Mouse (Mus musculus) hindbrain, embryonic 10.5 days (tissue): Measurements from ENCODE around the gene Tmem205. TPM values are rescaled to one million over a fixed set of nuclear protein-coding genes. Genes with fewer than 3 reads are reported as not detected.

Experiments
- DNase-seq: peaks from one replicate; pipeline ENCODE4 v3.0.0-alpha.2; 2017; ENCODE audit warnings: low spot score
- H3K27ac ChIP-seq: fragments of 300-500 bp; sonication (generic); 2 replicates; pipeline ENCODE4 v1.5.1; 2016; ENCODE audit warnings: mild to moderate bottlenecking, moderate library complexity
- H3K27me3 ChIP-seq: fragments of 300-500 bp; sonication (generic); 2 replicates; pipeline ENCODE4 v1.6.1; 2016; ENCODE audit warnings: mild to moderate bottlenecking; ENCODE audit not compliant: poor library complexity, insufficient read depth, severe bottlenecking
- H3K36me3 ChIP-seq: fragments of 300-500 bp; sonication (generic); 2 replicates; pipeline ENCODE4 v1.6.1; 2016; ENCODE audit warnings: mild to moderate bottlenecking, moderate library complexity
- H3K4me1 ChIP-seq: fragments of 300-500 bp; sonication (generic); replicated peaks from 2 replicates; pipeline ENCODE4 v1.6.1; 2016; ENCODE audit warnings: mild to moderate bottlenecking
- H3K4me3 ChIP-seq: fragments of 300-500 bp; sonication (generic); 2 replicates; pipeline ENCODE4 v1.5.1; 2016; ENCODE audit warnings: mild to moderate bottlenecking, moderate library complexity
- H3K9me3 ChIP-seq: fragments of 300-500 bp; sonication (generic); 2 replicates; pipeline ENCODE4 v1.6.1; 2016; ENCODE audit warnings: mild to moderate bottlenecking, moderate library complexity
- WGBS: fragments of 180-500 bp; shearing (Covaris S2); methylation state at CpG from one replicate; pipeline ENCODE4 v1.1.7; 2016; 5-methylcytosine and 5-hydroxymethylcytosine counted together
- polyA plus RNA-seq: library from polyadenylated mRNA; unstranded; fragments of >200 nt; fragmentation: Nextera tagmentation; extraction: Ambion mirVana; gene quantifications from 2 replicates; pipeline ENCODE4 v1.2.1, GENCODE M21; 2016

Gene Tmem205
- polyA plus RNA-seq, 1 experiment from 2014 or later = 46.1 TPM

DNA sequence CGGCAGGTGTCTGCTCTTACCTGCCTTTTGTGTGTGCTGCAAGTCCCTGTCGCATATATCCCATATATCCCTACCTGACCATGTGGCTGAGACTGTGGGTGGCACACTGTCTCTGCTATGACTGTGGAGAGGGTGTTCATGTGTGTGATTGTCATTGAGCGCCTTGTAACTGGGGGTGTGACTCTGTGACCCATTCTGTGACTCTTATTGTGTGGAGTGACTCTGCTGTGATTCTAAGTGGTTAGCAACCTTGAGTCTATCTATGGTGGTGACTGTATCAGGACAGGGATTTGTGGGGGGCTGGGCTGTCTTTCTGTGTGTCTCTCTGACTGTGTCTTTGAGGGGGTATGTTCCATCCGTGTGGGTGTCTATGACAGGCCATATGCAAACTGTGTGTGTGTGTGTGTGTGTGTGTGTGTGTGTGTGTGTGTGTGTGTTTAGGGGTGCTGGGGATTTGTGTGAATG, 10.4 kb upstream of the Tmem205 start:
- Histone ChIP-seq H3K9me3 (no peaks in the 10 kb centered on the region), H3K27ac (0 out of 2 replicates have a peak overlapping the region, but pooled peaks have one; percentile 85), H3K27me3 (peaks cover 28% of the 10 kb centered on the region), H3K36me3 (peaks cover 11% of the 10 kb centered on the region), H3K4me3 (peak overlapping the region; percentile 62), H3K4me1 (peaks cover 24% of the 10 kb centered on the region)
- no peak for DNase-seq
- 75% methylated on average over 4 of the region's 4 CpGs for WGBS

DNA sequence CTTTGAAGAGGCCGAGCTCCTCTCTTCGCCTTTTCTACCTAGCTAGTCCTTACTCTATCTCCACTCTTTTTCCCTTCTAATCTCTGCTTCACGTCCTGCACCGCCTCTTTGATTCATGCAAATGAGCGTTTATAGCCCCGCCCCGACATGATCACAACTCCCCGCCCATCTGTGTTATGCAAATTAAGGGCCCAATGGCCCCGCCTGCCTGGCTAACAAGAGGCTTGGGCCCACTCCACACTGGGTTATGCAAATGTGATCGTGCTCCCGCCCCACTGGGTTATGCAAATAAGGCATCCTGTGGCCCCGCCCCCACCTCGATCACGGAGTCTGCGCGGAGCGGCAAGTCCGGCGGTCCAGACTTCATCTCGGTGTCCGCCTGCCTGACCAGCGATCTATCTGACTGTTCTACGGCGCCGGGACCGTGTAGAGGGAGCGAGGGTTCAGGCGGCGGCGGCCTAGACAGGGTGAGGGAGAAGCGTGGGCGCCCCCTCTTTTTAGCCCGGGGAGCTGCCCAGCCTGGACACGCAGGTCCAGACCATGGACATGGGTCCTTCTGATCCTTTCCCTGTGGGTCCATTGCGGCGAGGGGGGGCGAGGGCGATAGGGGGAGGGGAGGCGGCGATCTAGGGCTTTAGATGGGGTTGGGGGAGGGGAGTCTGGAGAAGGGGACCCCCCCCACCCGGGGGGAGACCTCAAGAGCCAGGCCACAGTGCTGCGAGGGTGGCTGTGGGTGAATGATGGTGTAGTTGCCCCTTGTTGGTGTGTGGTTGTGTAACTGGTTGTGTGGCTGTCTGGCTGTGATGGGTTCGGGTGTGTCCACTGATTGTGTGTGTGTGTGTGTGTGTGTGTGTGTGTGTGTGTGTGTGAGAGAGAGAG, 9.6 kb upstream of the Tmem205 start, which contains the start of gene Plppr2:
TSS of gene Plppr2 (plus strand) at position 342 of the 879 bp plus-strand sequence.
- Histone ChIP-seq H3K4me3 (peak within 1 kb of the TSS; percentile 62), H3K27ac (peak within 1 kb of the TSS; percentile 85), H3K36me3 (peaks cover 11% of the 10 kb centered on the region), H3K27me3 (peaks cover 30% of the 10 kb centered on the region), H3K9me3 (no peaks in the 10 kb centered on the region), H3K4me1 (peaks cover 24% of the 10 kb centered on the region)
- 3% methylated on average over 42 of the region's 43 CpGs for WGBS
- peak; percentile 98 for DNase-seq

GRCm38 (mm10) chr9:21935466-21936131, 8.2 kb upstream of the Tmem205 start:
- H3K4me1 ChIP-seq = peaks cover 24% of the 10 kb centered on the region
- WGBS = 87% methylated on average over 7 of the region's 7 CpGs
- peaks cover 30% of the 10 kb centered on the region for H3K27me3 ChIP-seq
- no peaks in the 10 kb centered on the region for H3K9me3 ChIP-seq
- DNase-seq = no peak
- no peak overlapping the region for H3K4me3 ChIP-seq
- no peak overlapping the region for H3K27ac ChIP-seq
- peaks cover 1% of the 10 kb centered on the region for H3K36me3 ChIP-seq

DNA sequence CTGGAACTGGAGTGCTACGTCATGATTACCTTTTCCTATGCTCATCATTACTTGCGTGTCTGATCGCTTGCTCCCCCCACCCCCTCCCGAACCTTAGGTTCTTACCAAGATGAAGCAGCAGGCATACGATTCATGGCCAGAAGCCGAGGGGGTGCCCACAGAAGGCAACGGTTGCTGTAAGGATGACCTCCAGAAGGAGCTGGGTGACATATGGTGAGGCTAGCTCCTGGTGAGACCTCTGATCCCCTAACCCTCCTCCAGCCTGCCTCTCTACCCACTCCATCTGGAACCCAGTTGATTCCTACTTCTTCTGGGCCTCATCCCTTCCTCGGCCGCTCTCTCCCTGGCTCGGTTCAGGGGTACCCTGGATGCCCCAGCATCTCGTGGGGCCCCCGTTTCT, 6.7 kb upstream of the Tmem205 start:
- DNase-seq = no peak
- 87% methylated on average over 12 of the region's 12 CpGs for WGBS
- Histone ChIP-seq H3K9me3 (no peaks in the 10 kb centered on the region), H3K4me3 (no peak overlapping the region), H3K27me3 (peaks cover 30% of the 10 kb centered on the region), H3K4me1 (peaks cover 24% of the 10 kb centered on the region), H3K27ac (no peak overlapping the region), H3K36me3 (no peaks in the 10 kb centered on the region)

GRCm38 (mm10) chr9:21932445-21933137, 5.2 kb upstream of the Tmem205 start:
- no peak for DNase-seq
- no peak overlapping the region for H3K27ac ChIP-seq
- no peaks in the 10 kb centered on the region for H3K36me3 ChIP-seq
- no peaks in the 10 kb centered on the region for H3K9me3 ChIP-seq
- peaks cover 21% of the 10 kb centered on the region for H3K27me3 ChIP-seq
- 59% methylated on average over 12 of the region's 12 CpGs for WGBS
- H3K4me3 ChIP-seq = no peak overlapping the region
- H3K4me1 ChIP-seq = peaks cover 18% of the 10 kb centered on the region

DNA sequence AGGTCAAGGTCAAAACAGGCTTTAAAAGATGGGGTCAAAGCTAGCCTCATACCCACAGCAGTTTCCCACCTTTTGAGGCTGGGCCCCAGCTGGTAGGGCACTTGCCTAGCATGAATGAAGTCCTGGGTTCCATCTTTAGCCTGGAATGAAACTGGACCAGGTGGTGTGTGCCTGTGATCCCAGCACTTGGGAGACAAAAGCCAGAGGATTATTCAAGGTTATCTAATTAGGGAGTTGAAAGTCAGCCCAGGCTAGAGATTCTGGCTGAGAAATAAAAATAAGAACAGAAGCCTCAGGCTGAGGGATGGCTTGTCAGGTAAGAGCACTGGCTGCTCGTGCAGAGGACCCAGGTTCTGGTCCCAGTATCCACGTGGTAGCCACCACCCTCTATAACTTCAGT, 4.7 kb upstream of the Tmem205 start:
- Histone ChIP-seq H3K9me3 (no peaks in the 10 kb centered on the region), H3K4me3 (no peak overlapping the region), H3K36me3 (no peaks in the 10 kb centered on the region), H3K27me3 (peaks cover 20% of the 10 kb centered on the region), H3K4me1 (peaks cover 15% of the 10 kb centered on the region), H3K27ac (no peak overlapping the region)
- DNase-seq = no peak
- 78% methylated on average over 2 of the region's 2 CpGs for WGBS

- Histone ChIP-seq H3K36me3 (peaks cover 10% of the 10 kb centered on the region), H3K4me3 (no peak overlapping the region), H3K27ac (no peak overlapping the region), H3K4me1 (peaks cover 20% of the 10 kb centered on the region), H3K9me3 (no peaks in the 10 kb centered on the region), H3K27me3 (peaks cover 16% of the 10 kb centered on the region; the same call in 1 of the 2 replicates)
- WGBS = 86% methylated on average over 3 of the region's 3 CpGs
- DNase-seq = no peak
Observed at GRCm38 (mm10) chr9:21929208-21929607, 1.9 kb upstream of the Tmem205 start.

DNA sequence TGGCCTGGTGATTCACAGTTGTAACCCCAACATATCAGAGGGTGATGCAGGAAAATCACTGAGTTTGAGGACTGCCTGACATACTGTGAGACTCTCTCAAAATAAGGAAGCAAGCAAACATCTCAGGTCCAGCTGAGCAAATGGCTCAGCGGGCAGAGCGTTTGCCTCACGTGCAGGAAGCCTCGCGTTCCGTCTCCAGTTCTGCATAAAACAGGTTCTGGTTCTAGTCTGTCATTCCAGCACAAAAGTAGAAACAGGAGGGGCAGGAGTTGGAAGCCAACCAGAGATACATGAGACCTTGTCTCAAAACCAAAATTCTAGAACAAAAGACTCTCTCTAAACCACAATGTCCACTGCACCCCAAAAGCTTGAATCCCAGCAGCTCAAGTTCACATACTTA, 572 bp downstream of the Tmem205 start:
- 6% methylated on average over 6 of the region's 6 CpGs for WGBS
- Histone ChIP-seq H3K36me3 (peaks cover 17% of the 10 kb centered on the region), H3K4me3 (peak overlapping the region; percentile 64), H3K9me3 (no peaks in the 10 kb centered on the region), H3K4me1 (peaks cover 16% of the 10 kb centered on the region), H3K27ac (peak overlapping the region; percentile 84), H3K27me3 (no peaks in the 10 kb centered on the region)
- peak; percentile 29 for DNase-seq

- Histone ChIP-seq H3K27ac (no peak overlapping the region), H3K4me1 (peaks cover 16% of the 10 kb centered on the region), H3K4me3 (peak overlapping the region; percentile 64), H3K27me3 (no peaks in the 10 kb centered on the region), H3K9me3 (no peaks in the 10 kb centered on the region), H3K36me3 (peaks cover 19% of the 10 kb centered on the region)
- no peak for DNase-seq
- WGBS = 84% methylated on average over 6 of the region's 6 CpGs
Observed at GRCm38 (mm10) chr9:21926155-21926554, 1.2 kb downstream of the Tmem205 start.

- 96% methylated on average over 1 of the region's 1 CpGs for WGBS
- Histone ChIP-seq H3K36me3 (peaks cover 19% of the 10 kb centered on the region), H3K27me3 (no peaks in the 10 kb centered on the region), H3K4me3 (no peak overlapping the region), H3K27ac (no peak overlapping the region), H3K9me3 (no peaks in the 10 kb centered on the region), H3K4me1 (peaks cover 16% of the 10 kb centered on the region)
- no peak for DNase-seq
Observed at GRCm38 (mm10) chr9:21925506-21925905, 1.9 kb downstream of the Tmem205 start.

GRCm38 (mm10) chr9:21925034-21925433, 2.3 kb downstream of the Tmem205 start:
- no peaks in the 10 kb centered on the region for H3K9me3 ChIP-seq
- no peak overlapping the region for H3K27ac ChIP-seq
- WGBS = 89% methylated on average over 3 of the region's 3 CpGs
- H3K4me3 ChIP-seq = no peak overlapping the region
- no peaks in the 10 kb centered on the region for H3K27me3 ChIP-seq
- H3K4me1 ChIP-seq = peaks cover 16% of the 10 kb centered on the region
- peaks cover 19% of the 10 kb centered on the region for H3K36me3 ChIP-seq
- no peak for DNase-seq

- Histone ChIP-seq H3K4me1 (peaks cover 16% of the 10 kb centered on the region), H3K9me3 (no peaks in the 10 kb centered on the region), H3K27ac (no peak overlapping the region), H3K4me3 (no peak overlapping the region), H3K27me3 (no peaks in the 10 kb centered on the region), H3K36me3 (peaks cover 19% of the 10 kb centered on the region)
- WGBS = 83% methylated on average over 6 of the region's 6 CpGs
- DNase-seq = no peak
Observed at GRCm38 (mm10) chr9:21924099-21924493, 3.3 kb downstream of the Tmem205 start.
